Mouse (Mus musculus) urinary bladder, postnatal 10 days (tissue): Measurements from ENCODE around the gene Anxa6.
A peak's percentile ranks its signal among the peaks of the same experiment; 100 is the strongest.

Experiments used
- DNase-seq: peaks from one replicate; pipeline ENCODE4 v3.0.0; 2022; ENCODE audit warnings: low spot score

Anxa6 gene

GRCm38 (mm10) chr11:55028509-55028908 is 4.7 kb downstream of the Anxa6 start:
- DNase-seq = no peak

- no peak for DNase-seq
Observed at GRCm38 (mm10) chr11:55027204-55027855, 5.9 kb downstream of the Anxa6 start.

- DNase-seq = no peak
Observed at GRCm38 (mm10) chr11:55025896-55026295, 7.3 kb downstream of the Anxa6 start.

GRCm38 (mm10) chr11:55023583-55023982 is 9.7 kb downstream of the Anxa6 start:
- no peak for DNase-seq

GRCm38 (mm10) chr11:55023049-55023564 is 10.1 kb downstream of the Anxa6 start:
- peak; percentile 63 for DNase-seq

- no peak for DNase-seq
Observed at GRCm38 (mm10) chr11:55022508-55022907, 10.7 kb downstream of the Anxa6 start.

GRCm38 (mm10) chr11:55021859-55022258 is 11.4 kb downstream of the Anxa6 start:
- DNase-seq = no peak

GRCm38 (mm10) chr11:55021458-55021857 is 11.8 kb downstream of the Anxa6 start:
- DNase-seq = no peak

GRCm38 (mm10) chr11:55019711-55020110 is 13.5 kb downstream of the Anxa6 start:
- DNase-seq = no peak

- DNase-seq = no peak
Observed at GRCm38 (mm10) chr11:55018034-55018433, 15.2 kb downstream of the Anxa6 start.

- no peak for DNase-seq
Observed at GRCm38 (mm10) chr11:55017201-55017600, 16.0 kb downstream of the Anxa6 start.

- DNase-seq = no peak
Observed at GRCm38 (mm10) chr11:55016758-55017157, 16.5 kb downstream of the Anxa6 start.

GRCm38 (mm10) chr11:55015831-55016241 is 17.4 kb downstream of the Anxa6 start:
- no peak for DNase-seq

- DNase-seq = no peak
Observed at GRCm38 (mm10) chr11:55015264-55015663, 18.0 kb downstream of the Anxa6 start.

GRCm38 (mm10) chr11:55013802-55014201 is 19.4 kb downstream of the Anxa6 start:
- no peak for DNase-seq

GRCm38 (mm10) chr11:55012551-55013521 is 20.4 kb downstream of the Anxa6 start:
- DNase-seq = no peak

- DNase-seq = no peak
Observed at GRCm38 (mm10) chr11:55011440-55011839, 21.8 kb downstream of the Anxa6 start.

- no peak for DNase-seq
Observed at GRCm38 (mm10) chr11:55008230-55008629, 25.0 kb downstream of the Anxa6 start.

GRCm38 (mm10) chr11:55005684-55006083 is 27.6 kb downstream of the Anxa6 start:
- DNase-seq = no peak

- no peak for DNase-seq
Observed at GRCm38 (mm10) chr11:55004970-55005502, 28.2 kb downstream of the Anxa6 start.

GRCm38 (mm10) chr11:54998708-54999107 is 34.5 kb downstream of the Anxa6 start:
- no peak for DNase-seq

- DNase-seq = no peak
Observed at GRCm38 (mm10) chr11:54998284-54998683, 35.0 kb downstream of the Anxa6 start.

- no peak for DNase-seq
Observed at GRCm38 (mm10) chr11:54996176-54996575, 37.1 kb downstream of the Anxa6 start.
